Mouse (Mus musculus) testis, postnatal 10 days (tissue): ENCODE data around the gene Patz1.
A peak's percentile ranks its signal among the peaks of the same experiment; 100 is the strongest.

Experiments used
- DNase-seq: peaks from one replicate; pipeline ENCODE4 v3.0.0; 2021; ENCODE audit warnings: low spot score

Patz1 gene

DNA sequence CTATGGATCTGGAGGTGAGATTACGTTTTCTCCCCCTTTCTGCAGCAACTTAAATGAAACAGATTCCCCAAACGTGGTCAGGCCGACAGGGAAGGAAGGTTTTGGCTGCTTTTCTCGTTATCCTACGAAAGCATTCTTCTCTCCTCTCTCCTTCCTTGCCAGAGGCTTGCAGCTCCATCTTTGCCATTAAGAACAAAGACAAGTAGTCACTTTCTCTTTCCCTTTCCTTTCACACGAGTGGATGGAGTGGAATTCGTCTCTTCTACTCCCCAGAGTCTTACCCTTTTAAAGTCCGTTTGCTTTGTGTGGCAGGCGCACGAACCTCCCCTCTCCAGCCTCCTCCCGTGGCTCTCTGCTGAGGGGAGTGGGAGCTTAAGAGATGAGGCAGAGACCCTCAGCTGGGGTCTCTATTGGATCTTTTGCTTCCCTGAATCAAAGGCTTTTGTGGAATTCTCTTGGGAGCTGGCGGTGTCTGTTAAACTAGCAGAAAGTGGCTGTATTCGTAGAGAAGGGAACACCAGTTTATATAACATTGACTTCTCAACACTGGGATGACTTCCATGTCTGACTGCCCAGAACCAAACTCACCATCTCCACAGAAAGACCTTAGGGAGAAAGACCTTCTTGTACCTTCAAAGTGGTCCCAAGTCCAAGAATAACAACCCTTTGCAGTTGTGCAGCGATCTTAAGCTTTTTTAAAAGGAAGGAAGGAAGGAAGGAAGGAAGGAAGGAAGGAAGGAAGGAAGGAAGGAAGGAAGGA, 42.5 kb downstream of the Patz1 start:
- DNase-seq = no peak

DNA sequence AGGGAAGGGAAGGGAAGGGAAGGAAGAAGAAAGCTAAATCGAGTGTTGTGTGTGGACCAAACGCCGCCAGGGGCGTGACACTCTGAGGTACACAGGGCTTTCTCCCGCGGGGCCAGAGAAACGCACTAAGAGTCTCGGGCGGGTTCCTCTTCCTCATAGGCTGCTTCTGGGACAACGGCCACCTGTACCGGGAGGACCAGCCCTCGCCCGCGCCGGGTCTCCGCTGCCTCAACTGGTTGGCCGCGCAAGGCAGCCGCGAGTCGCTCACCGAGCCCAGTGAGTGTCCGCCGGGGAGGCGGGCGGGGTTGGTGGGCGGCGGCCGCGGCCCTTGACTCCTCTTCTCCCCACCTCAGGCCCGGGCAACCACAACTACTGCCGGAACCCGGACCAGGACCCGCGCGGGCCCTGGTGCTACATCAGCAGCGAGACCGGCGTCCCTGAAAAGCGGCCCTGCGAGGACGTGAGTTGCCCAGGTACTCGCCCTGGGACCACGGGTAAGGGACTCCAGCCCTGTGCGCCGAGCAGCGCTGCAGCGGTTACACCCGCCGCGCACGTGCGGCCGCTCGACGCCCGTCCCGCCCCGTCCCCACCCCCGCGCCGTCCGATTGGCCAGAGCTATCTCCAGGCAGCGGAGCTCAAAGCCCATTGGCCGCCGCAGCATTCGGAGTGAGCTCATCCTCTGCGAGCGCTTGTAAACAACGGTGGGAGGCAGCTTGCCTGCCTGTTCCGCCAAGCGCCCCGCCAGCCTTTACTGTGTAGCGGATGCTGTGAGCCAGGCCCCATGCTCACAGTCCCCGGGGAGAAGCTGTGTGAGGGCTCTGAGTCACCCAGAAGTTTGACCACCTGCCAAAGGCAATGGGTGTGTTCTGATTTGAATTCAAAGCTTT, 43.3 kb downstream of the Patz1 start:
- DNase-seq = peak; percentile 93

- DNase-seq = no peak
Observed at GRCm38 (mm10) chr11:3333111-3333695, 44.5 kb downstream of the Patz1 start.

- no peak for DNase-seq
Observed at GRCm38 (mm10) chr11:3334141-3334710, 45.6 kb downstream of the Patz1 start.

DNA sequence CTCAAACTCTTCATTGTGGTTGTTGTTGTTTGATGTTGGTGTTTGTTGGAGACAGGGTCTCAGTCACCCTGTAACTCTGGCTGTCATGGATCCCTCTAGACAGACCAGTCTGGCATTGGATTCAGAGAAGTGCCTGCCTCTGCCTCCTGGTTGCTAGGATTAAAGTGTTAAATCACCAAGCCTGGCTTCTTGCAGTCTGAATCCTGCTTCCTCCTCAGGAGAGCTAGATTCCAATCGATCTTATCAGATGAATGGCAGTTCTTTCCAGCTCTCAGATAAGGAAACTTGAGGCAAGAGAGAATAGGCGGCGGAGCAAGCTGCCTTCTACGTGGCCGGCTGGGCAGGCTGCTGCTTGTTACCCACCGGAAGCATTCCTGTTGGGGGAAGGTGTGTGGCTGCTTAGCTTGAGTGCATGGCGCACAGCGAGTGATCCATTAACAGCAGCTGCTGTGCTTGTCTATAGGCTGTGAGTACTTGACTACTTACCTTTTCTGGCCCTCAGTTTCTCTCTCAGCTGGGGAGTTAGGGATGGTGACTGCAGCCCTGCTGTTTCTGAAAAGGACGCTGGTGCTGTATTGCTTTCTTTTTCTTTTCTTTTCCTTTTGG, 46.1 kb downstream of the Patz1 start:
- no peak for DNase-seq

GRCm38 (mm10) chr11:3335651-3336216, 47.1 kb downstream of the Patz1 start:
- no peak for DNase-seq

DNA sequence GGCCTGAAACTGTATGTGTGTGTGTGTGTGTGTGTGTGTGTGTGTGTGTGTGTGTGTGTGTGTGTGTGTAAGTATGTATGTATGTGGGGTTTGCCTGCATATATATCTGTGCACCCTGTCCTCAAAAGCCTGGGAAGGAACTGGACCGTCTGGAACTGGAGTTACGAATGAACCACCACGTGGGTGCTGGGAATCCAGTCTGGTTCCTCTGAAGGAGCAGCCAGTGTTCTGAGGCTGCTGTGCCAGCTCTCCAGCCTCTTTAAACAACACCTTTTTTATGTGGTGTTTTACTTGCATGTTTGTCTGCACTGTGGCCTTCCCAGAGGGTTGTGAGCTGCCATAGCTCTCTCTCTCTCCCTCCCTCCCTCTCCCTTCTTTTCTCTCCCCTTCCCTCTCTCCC, 47.9 kb downstream of the Patz1 start:
- DNase-seq = no peak

DNA sequence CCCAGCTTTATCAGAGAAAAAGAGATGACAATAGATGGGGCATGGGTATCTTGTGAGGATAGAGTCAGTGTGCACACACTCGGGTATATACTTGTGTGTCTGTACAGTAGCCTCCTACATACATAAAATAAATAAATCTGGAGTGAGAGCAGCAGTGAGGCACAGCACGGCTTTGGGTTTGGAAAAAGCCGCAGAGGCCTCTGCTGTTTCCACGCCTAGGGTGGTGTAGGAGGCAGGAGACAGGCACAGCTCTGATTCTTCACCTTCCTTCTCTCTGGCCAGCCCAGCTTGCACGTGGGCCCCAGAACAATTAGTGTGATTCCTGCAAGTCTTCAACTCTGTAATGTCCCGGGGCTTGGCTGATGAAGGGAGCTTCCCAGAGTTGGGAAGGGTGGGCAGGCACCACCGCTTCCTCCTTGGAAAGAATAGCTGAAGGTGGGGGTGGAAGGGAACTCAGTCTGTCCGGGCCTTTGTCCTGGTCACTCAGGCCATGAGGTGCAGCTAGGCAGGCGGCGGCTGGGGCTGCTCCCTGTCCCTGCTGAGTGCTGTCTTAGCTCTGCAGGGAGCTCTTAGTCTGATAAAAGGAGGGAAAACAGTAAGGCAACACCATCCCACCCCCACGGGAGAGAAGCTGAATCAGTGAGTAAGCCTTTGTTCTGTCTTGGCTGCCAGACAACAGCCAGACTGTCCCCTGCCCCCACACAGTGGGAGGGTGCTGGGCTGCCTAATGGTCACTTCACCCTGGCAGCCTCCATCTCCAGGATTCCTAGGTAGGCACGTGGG, 48.7 kb downstream of the Patz1 start:
- DNase-seq = peak; percentile 88

DNA sequence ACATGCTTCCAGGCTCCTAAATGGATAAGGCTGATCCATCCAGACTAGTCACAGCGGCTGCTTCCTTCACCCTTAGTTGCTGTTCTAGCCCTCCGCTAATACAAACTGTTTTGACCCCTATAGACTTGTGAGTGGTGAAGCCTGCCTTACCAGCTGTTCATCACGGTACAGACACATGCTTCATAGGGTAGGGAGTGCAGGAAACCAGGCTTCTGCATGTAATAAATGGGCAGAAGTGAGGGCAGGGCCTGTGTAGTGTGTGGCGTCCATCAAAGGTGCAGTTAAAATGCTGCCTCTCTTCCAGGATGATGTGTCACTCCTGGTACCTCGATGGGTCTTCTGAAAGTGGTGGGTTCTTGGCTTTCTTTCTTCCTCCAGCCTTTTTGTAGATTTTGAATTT, 49.3 kb downstream of the Patz1 start:
- no peak for DNase-seq

DNA sequence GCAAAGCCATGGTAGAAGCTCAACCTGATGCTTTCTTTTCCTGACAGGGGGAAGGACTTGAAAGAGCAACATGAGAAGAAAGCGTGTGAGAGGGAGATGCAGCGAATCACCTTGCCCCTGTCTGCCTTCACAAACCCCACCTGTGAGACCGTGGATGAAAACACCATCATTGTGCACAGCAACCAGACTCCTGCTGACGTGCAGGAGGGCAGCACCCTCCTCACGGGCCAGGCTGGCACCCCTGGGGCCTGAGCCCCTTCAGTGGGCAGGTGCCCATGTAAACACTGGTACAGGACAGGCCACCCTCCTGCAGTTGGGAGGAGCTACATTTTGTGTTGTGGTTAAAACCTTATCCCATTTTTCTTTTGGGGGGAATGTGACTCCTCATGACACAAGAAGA, 52.8 kb downstream of the Patz1 start:
- DNase-seq = no peak

DNA sequence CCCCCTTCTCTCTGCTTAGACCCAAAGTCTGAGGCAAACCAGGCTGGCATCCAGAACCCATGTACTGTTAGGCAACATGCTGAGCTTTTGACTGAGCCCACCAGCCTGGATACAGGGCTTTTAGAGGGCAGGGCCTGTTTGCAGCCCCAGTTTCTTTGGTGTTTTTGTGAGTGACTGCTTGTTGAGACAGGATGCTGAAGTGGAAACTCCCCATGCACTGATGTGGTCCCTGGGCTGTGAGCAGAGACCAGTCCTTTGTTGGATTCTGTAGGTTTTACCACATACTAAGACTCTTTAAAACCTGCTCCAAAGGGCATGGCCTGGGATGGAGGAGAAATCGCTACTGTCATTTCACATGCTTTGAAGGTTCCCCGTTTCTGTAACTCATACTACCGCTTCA, 56.2 kb downstream of the Patz1 start:
- no peak for DNase-seq

- no peak for DNase-seq
Observed at GRCm38 (mm10) chr11:3346351-3346750, 57.7 kb downstream of the Patz1 start.

DNA sequence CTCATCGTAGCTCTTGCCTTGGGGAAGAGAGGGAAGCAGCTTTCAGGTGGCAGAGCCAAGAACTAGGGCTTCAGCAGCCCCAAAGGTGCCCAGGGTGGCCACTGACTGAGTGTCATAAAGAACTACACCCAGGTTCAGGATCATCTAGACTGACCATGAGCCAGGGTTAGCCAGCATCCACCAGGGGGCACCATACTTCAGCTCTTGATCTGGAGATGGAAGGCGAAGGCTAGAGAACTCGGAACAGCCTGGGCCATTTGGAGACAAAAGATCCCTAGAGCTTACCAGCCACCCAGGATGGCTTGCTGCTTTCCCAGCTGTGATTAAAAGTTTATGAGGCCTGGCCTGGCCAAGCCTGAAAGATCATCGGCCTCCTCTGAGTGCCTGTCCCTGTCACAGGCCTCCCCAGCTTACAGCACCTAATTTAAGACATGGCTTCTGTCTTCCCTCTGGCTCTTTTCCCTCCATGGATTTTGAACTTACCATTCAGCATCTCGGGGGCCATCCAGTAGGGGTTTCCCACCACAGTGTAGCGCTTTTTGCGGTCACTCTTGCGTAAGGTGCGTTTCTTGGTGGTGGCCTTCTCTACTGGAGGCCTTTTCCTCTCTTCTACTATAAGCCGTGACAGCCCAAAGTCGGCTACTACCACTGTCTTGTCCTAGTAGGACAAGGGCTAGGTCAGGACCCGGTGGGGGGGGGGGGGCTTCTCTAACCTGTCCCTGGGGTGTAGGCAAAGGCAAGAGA, 58.6 kb downstream of the Patz1 start:
- peak; percentile 95 for DNase-seq

DNA sequence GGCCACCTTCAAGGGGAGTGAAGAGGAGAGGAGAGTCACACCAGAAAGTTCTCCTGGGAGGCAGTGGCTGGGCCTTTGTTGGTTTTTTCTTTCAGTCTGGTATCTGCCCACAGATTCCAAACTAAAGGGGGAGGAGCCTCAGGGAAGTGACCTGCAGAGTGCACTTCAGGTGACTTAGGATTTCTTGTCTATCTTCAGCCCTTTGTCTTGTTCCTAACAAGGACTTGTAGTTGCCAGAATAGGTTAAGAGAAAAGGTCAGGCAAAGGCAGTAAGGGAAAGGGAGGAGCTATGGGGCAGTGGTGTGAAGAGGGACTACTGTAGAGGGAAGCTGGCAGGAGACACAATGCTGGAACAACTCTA, 59.1 kb downstream of the Patz1 start:
- no peak for DNase-seq

GRCm38 (mm10) chr11:3348576-3349342, 60.1 kb downstream of the Patz1 start:
- DNase-seq = peak; percentile 76

- DNase-seq = no peak
Observed at GRCm38 (mm10) chr11:3349343-3349695, 60.6 kb downstream of the Patz1 start.

DNA sequence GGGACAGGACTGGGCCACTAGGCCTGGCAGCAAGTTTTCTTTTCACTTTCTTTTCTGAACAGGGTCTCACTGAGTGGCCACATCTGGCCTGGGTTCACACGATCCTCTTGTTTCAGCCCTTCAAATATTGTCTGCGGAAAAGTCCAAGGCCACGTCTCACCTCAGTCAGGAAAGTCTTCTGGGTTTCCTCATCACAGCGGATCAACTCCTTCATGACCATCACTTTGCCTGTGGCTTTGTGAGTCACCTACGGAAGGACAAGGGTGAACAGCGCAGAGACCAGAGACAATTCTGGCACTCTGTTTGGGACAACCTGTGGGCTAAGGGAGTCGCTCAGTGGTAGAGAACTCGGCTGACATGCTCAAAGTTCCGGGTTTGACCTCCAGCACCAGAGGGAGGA, 63.5 kb downstream of the Patz1 start:
- DNase-seq = no peak

GRCm38 (mm10) chr11:3352990-3353585, 64.4 kb downstream of the Patz1 start:
- DNase-seq = no peak
